Mouse (Mus musculus) colon, adult 2 months (tissue): ENCODE measurements around the gene Zranb2. TPM values are rescaled to one million over a fixed set of nuclear protein-coding genes. Genes with fewer than 3 reads are reported as not detected.

Experiments used
- polyA plus RNA-seq: library from polyadenylated mRNA; depleted of rRNA; stranded (reverse); fragments of >200 nt; gene quantifications from 2 replicates; pipeline ENCODE4 v1.2.3, GENCODE M21; 2012; rRNA removed

The Zranb2 gene
- polyA plus RNA-seq, result 2.7 and 3.5 TPM in 2 replicates

DNA sequence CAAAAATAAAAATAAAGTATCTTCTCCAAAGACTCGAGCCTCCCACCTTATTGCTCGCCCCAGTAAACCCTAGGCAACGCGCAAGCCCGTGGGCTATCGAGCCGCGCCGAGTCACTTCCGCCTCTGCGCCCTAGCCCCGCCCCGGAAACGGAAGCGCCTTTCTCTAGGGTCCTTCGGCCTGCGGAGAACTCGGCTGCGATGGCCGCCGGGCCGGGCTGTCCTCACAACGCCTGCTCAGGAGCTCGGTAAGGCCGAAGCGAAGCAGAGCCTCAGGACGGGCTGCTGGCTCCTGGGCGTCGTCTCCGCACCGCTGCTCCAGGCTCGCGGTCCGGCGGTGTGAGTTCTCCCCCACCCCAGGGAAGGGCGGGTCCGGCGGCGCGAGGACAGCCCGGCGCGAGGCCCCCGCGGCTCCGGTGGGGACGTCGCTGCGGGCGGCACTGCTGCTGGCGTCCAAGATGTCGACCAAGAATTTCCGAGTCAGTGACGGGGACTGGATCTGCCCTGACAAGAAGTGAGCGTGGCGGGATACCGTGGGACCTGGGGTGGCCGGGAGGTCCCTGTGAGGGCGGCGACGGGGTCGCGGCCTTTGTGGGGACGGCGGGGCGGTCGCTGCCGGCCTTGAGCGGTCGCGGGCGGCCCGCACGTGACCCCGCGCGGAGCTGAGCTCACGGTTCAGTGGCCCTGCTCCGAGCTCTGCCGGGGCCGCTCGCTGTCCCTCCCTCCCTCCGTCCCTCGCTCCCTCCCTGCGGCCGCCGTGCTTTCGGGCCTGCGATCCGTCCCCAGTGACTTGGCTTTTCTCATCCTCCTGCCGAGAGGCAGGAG is at the start of gene Zranb2:
TSS of gene Zranb2 (plus strand) at position 197 of the 822 bp plus-strand sequence.

DNA sequence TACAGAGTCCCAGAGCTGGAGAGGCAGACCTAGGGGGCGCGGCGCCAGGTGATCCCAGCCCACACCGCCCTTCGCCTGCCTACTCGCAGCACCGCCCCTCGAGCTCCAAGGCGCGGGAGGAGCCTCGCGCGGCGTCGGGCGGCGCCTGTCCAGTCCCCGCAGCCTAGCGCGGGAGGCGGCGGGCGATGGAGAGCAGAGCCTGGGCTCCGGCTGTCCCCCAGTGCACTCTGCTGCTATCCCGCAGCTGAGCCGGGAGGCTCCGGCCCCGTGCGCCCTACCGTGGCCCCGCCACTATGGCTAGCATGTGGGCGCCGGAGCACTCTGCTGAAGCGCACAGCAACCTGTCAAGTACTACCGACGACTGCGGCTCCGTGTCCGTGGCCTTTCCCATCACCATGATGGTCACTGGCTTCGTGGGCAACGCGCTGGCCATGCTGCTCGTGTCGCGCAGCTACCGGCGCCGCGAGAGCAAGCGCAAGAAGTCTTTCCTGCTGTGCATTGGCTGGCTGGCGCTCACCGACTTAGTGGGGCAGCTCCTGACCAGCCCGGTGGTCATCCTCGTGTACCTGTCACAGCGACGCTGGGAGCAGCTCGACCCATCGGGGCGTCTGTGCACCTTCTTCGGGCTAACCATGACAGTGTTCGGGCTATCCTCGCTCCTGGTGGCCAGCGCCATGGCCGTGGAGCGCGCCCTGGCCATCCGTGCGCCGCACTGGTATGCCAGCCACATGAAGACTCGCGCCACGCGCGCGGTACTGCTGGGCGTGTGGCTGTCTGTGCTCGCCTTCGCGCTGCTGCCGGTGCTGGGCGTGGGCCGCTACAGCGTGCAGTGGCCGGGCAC is 33.0 kb downstream of the Zranb2 start, which contains the start of gene Ptger3:
TSS of gene Ptger3 (plus strand) at position 168 of the 841 bp plus-strand sequence.

Other genes with a start within 250 kb of the Zranb2 start
- gene Ptger3, start 32.7 kb downstream of the Zranb2 start, polyA plus RNA-seq, result 13.7 and 15.7 TPM in 2 replicates